Mouse (Mus musculus) embryonic facial prominence, embryonic 14.5 days (tissue): ENCODE results near the gene Lep. TPM values are rescaled to one million over a fixed set of nuclear protein-coding genes. Genes with fewer than 3 reads are reported as not detected.
A peak's percentile ranks its signal among the peaks of the same experiment; 100 is the strongest.

Source experiments
- ATAC-seq: fragments of 200-750 bp; cut with Nextera tagmentation; 2 replicates; pipeline ENCODE4 v1.8.0; 2017; ENCODE audit warnings: low read depth, moderate number of reproducible peaks, moderate TSS enrichment
- DNase-seq: peaks from one replicate; pipeline ENCODE4 v3.0.0-alpha.2; 2015; ENCODE audit warnings: low spot score
- H3K27ac ChIP-seq: fragments of 300-500 bp; sonication (generic); replicated peaks from 2 replicates; pipeline ENCODE4 v1.5.1; 2014; ENCODE audit warnings: low read depth, mild to moderate bottlenecking, low read length, moderate library complexity
- H3K27me3 ChIP-seq: fragments of 300-500 bp; sonication (generic); replicated peaks from 2 replicates; pipeline ENCODE4 v1.6.1; 2014; ENCODE audit warnings: low read length; ENCODE audit not compliant: control insufficient read depth, insufficient read depth
- H3K36me3 ChIP-seq: fragments of 300-500 bp; sonication (generic); 2 replicates; pipeline ENCODE4 v1.6.1; 2014; ENCODE audit warnings: low read length, mixed read lengths; ENCODE audit not compliant: control insufficient read depth, insufficient read depth
- H3K4me1 ChIP-seq: fragments of 300-500 bp; sonication (generic); 2 replicates; pipeline ENCODE4 v1.6.1; 2014; ENCODE audit warnings: antibody characterized with exemption, low read length; ENCODE audit not compliant: control insufficient read depth, insufficient read depth
- H3K4me2 ChIP-seq: fragments of 300-500 bp; sonication (generic); 2 replicates; pipeline ENCODE4 v1.6.1; 2014; ENCODE audit warnings: low read depth, mild to moderate bottlenecking, low read length, moderate library complexity, mixed read lengths
- H3K4me3 ChIP-seq: fragments of 300-500 bp; sonication (generic); 2 replicates; pipeline ENCODE4 v1.5.1; 2014; ENCODE audit warnings: low read depth, mild to moderate bottlenecking, low read length
- H3K9ac ChIP-seq: fragments of 300-500 bp; sonication (generic); 2 replicates; pipeline ENCODE4 v1.6.1; 2014; ENCODE audit warnings: low read depth, mild to moderate bottlenecking, low read length, moderate library complexity, mixed read lengths
- H3K9me3 ChIP-seq: fragments of 300-500 bp; sonication (generic); 2 replicates; pipeline ENCODE4 v1.6.1; 2016; ENCODE audit warnings: low read length; ENCODE audit not compliant: control insufficient read depth
- WGBS: fragments of 180-500 bp; shearing (Covaris S2); extraction: QIAGEN DNeasy Blood & Tissue Kit; methylation state at CpG from one replicate; pipeline ENCODE4 v1.1.7; 2014; 5-methylcytosine and 5-hydroxymethylcytosine counted together
- polyA plus RNA-seq: library from polyadenylated mRNA; unstranded; fragments of >200 nt; fragmentation: Nextera tagmentation; extraction: Ambion mirVana; gene quantifications from 2 replicates; pipeline ENCODE4 v1.2.1, GENCODE M21; 2014

Lep gene
- polyA plus RNA-seq, 1 experiment from 2014 or later = 0.18 TPM

GRCm38 (mm10) chr6:29066389-29066790 lies 6.4 kb downstream of the Lep start:
- H3K9me3 ChIP-seq = no peaks in the 10 kb centered on the region
- no peak overlapping the region for H3K4me2 ChIP-seq
- H3K4me1 ChIP-seq = no peaks in the 10 kb centered on the region
- H3K9ac ChIP-seq = no peak overlapping the region
- ATAC-seq (no peak), DNase-seq (no peak)
- H3K36me3 ChIP-seq = no peaks in the 10 kb centered on the region
- no peak overlapping the region for H3K27ac ChIP-seq
- no peaks in the 10 kb centered on the region for H3K27me3 ChIP-seq
- 68% methylated on average over 8 of the region's 8 CpGs for WGBS
- H3K4me3 ChIP-seq = no peak overlapping the region

- WGBS = 84% methylated on average over 4 of the region's 4 CpGs
- Histone ChIP-seq H3K27ac (no peak overlapping the region), H3K9me3 (no peaks in the 10 kb centered on the region), H3K9ac (no peak overlapping the region), H3K27me3 (no peaks in the 10 kb centered on the region), H3K4me1 (0 out of 2 replicates have a peak, but pooled peaks cover 4% of the 10 kb centered on the region), H3K4me2 (no peak overlapping the region), H3K36me3 (no peaks in the 10 kb centered on the region), H3K4me3 (no peak overlapping the region)
- DNase-seq (no peak), ATAC-seq (no peak)
Measured at GRCm38 (mm10) chr6:29072258-29072657, 12.2 kb downstream of the Lep start.

DNA sequence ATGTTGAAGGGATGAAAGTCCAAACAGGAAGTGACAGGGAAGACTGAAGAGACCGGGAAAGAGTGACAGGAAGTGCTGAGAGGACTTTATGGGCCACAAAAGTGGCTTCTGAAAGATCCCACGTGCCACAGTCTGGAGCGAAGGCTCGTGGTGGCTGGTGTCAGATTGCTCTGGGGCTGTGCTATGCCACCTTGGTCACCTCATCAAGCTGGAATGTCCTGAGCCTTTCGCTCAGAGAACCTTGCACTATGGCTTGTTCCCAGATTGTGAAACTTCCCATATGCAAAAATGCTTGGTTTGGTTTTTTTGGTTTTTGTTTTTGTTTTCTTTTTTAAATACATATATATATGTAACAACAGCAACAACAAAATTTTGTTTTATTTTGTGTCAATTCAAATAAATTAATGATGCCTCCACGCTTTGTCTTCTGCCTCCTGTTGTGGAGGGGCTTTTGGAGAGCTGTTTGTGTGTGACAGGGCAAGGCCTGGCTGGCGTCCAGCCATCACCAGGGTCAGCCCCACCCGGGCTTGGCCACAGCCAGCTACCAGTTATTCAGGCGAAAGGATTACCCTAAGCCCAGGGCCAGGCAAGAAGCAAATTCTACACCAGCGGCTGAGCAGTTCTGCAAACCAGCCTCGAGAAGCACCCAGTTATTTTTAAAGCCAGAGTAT lies 13.6 kb downstream of the Lep start:
- ATAC-seq = no peak
- WGBS = 63% methylated on average over 11 of the region's 11 CpGs
- no peaks in the 10 kb centered on the region for H3K36me3 ChIP-seq
- no peak overlapping the region for H3K27ac ChIP-seq
- H3K9me3 ChIP-seq = no peaks in the 10 kb centered on the region
- H3K9ac ChIP-seq = no peak overlapping the region
- H3K4me2 ChIP-seq = no peak overlapping the region
- H3K4me3 ChIP-seq = no peak overlapping the region
- 0 out of 2 replicates have a peak, but pooled peaks cover 4% of the 10 kb centered on the region for H3K4me1 ChIP-seq
- DNase-seq = no peak
- H3K27me3 ChIP-seq = no peaks in the 10 kb centered on the region

DNA sequence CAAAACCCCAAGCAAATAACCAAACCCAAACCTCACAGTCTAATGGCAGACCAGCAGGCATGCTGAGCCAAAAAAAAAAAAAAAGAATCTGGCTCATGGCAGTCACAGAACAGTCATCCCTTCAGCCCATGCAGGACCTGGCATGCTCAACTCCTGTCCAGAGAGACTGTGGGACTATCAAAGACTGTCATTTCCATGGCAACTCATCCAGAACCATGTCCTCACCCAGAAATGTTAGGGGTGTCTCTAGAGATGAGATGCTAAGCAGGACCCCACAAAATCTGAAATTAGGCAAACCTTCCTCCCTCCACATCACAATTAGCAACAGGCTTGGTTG lies 14.1 kb downstream of the Lep start:
- H3K9me3 ChIP-seq = no peaks in the 10 kb centered on the region
- 0 out of 2 replicates have a peak, but pooled peaks cover 4% of the 10 kb centered on the region for H3K4me1 ChIP-seq
- DNase-seq (no peak), ATAC-seq (no peak)
- no peaks in the 10 kb centered on the region for H3K27me3 ChIP-seq
- H3K36me3 ChIP-seq = no peaks in the 10 kb centered on the region
- no peak overlapping the region for H3K9ac ChIP-seq
- no peak overlapping the region for H3K4me2 ChIP-seq
- no peak overlapping the region for H3K27ac ChIP-seq
- H3K4me3 ChIP-seq = no peak overlapping the region

DNA sequence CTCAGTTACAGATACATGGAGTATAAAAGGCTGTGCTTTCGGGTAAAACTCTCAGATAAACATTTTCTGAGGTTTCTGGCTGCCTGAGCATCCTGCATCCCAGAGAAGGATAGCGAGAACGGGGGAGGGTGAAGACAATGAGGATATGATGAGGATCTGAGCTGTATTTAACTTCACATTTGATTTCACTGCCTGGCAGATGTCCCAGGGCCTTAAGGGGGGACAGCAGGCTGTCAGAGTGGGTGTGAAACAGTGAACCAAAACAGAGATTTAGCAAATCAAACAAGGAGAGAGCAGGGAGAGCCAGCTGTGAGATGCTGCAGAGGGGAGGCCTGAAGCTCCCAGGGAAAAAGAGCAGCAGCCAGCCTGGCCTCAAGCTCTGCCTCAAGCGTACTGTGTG lies 19.3 kb downstream of the Lep start:
- H3K9ac ChIP-seq = no peak overlapping the region
- H3K27me3 ChIP-seq = no peaks in the 10 kb centered on the region
- H3K36me3 ChIP-seq = no peaks in the 10 kb centered on the region
- H3K4me1 ChIP-seq = no peaks in the 10 kb centered on the region
- 50% methylated on average over 4 of the region's 4 CpGs for WGBS
- H3K9me3 ChIP-seq = no peaks in the 10 kb centered on the region
- H3K4me3 ChIP-seq = no peak overlapping the region
- ATAC-seq (0 out of 2 replicates have a peak, but pooled peaks have one; percentile 22), DNase-seq (peak; percentile 36)
- no peak overlapping the region for H3K4me2 ChIP-seq
- no peak overlapping the region for H3K27ac ChIP-seq

GRCm38 (mm10) chr6:29081826-29082363 lies 21.9 kb downstream of the Lep start:
- WGBS = 79% methylated on average over 10 of the region's 10 CpGs
- Histone ChIP-seq H3K4me1 (no peaks in the 10 kb centered on the region), H3K9me3 (no peaks in the 10 kb centered on the region), H3K27me3 (no peaks in the 10 kb centered on the region), H3K9ac (no peak overlapping the region), H3K4me2 (no peak overlapping the region), H3K36me3 (no peaks in the 10 kb centered on the region), H3K4me3 (no peak overlapping the region), H3K27ac (no peak overlapping the region)
- no peak for ATAC-seq
- no peak for DNase-seq

GRCm38 (mm10) chr6:29082776-29083354 lies 22.8 kb downstream of the Lep start:
- Histone ChIP-seq H3K9ac (no peak overlapping the region), H3K9me3 (no peaks in the 10 kb centered on the region), H3K27me3 (no peaks in the 10 kb centered on the region), H3K4me2 (no peak overlapping the region), H3K36me3 (no peaks in the 10 kb centered on the region), H3K4me3 (no peak overlapping the region), H3K4me1 (no peaks in the 10 kb centered on the region), H3K27ac (no peak overlapping the region)
- 37% methylated on average over 9 of the region's 9 CpGs for WGBS
- DNase-seq = no peak
- peak; percentile 59 for ATAC-seq

- ATAC-seq = no peak
- no peak overlapping the region for H3K4me3 ChIP-seq
- H3K4me1 ChIP-seq = no peaks in the 10 kb centered on the region
- WGBS = 39% methylated on average over 7 of the region's 7 CpGs
- H3K36me3 ChIP-seq = no peaks in the 10 kb centered on the region
- H3K4me2 ChIP-seq = no peak overlapping the region
- H3K27me3 ChIP-seq = no peaks in the 10 kb centered on the region
- no peak for DNase-seq
- H3K9ac ChIP-seq = no peak overlapping the region
- no peaks in the 10 kb centered on the region for H3K9me3 ChIP-seq
- no peak overlapping the region for H3K27ac ChIP-seq
Measured at GRCm38 (mm10) chr6:29084401-29084800, 24.4 kb downstream of the Lep start.
